Mouse (Mus musculus) heart, postnatal 10 days (tissue): Measurements from ENCODE around the gene Thap8. TPM values are rescaled to one million over a fixed set of nuclear protein-coding genes. Genes with fewer than 3 reads are reported as not detected.

ENCODE experiments used
- DNase-seq, 2 experiments: peaks; one replicate each; pipeline ENCODE4 v3.0.0; 2021
- intact Hi-C: fragments of 180-260 bp; cut with DNase I; formaldehyde crosslinking; loops from one replicate; pipeline ENCODE4 v1.15.1; 2025
- total RNA-seq, 2 experiments: library from RNA; stranded (reverse); gene quantifications; 2 replicates each; pipeline ENCODE4 v1.2.3; 2021

Gene Thap8
- total RNA-seq, 2 experiments from 2014 or later = 0.20 to 0.26 TPM

DNA sequence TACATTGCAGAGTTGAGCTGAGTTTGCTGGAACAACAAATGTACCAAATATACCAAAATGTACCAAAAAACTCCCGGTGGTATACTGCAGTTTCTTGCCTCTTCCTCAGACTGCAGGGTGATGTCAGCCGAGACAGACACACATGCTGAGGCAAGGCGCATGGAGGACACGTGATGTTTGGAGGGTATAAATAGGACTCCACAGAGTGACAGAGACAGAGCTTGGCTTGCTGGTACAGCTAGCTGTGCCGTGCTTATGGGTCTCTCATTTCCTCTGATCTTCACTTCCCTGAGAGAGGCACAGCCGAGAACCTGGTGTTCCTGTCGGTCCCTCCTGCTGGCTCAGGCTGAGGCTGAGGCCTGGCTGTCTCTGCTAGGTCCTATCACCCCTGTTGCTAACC is 2.8 kb downstream of the Thap8 start:
- intact Hi-C loops = no loop called here

GRCm38 (mm10) chr7:30286701-30287410 is 7.0 kb downstream of the Thap8 start:
- intact Hi-C loops = no loop called here
- DNase-seq = peak; percentile 67 to 68

More for the DNA sequence above, 2.8 kb downstream of the Thap8 start:
- peak in 1 of 2 experiments; percentile 22 for DNase-seq

DNA sequence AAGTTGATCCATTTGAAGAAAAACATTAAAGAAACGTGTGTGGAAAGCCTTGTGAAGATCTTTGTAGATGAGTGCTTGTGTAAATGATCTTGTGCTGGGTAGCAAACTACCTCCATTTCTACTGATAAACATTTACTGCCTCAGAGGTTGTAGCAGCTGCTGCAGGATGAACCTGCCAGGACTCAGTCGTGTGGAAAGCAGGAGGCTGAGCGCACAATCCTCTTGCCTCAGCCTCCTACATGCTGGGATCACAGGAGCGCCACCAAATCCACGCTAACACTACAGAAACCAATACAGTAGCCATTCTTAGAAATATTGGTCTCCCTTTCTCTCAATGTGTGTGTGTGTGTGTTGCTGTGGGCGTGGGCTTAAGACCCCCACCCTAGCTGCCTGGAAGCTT is 8.2 kb downstream of the Thap8 start:
- intact Hi-C loops = no loop called here
- DNase-seq = no peak

DNA sequence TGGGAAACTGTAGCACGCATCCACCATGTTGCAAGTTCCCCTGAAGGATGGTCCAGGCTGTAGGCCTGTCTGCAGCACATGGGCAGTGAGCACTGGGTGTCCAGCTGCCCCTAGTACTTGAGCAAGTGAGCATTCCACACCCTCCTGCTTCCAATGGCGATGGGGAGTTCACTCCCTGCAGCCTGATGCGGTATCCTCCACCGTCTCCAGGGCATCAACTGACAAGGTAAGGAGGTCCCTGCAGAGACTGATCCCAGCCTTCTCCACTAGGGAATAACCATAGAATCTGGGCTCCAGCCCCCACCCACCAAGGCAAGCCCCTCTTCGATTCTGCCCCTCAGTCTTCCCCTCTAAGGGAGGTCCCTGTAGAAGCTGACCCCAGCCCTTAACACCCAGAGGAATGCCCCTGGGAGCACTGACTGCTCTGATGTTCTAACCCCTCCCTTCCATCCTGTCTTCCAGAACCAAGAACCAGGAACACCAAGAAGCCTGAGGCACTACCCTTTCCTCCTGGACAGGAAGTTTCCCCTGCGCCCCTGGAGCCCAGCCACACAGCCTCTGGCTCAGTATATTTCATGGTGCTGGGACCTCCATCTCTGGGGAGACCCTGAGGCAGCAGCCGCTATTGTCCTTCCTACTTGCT is 9.3 kb downstream of the Thap8 start:
- no peak for DNase-seq
- intact Hi-C loops = no loop called here

DNA sequence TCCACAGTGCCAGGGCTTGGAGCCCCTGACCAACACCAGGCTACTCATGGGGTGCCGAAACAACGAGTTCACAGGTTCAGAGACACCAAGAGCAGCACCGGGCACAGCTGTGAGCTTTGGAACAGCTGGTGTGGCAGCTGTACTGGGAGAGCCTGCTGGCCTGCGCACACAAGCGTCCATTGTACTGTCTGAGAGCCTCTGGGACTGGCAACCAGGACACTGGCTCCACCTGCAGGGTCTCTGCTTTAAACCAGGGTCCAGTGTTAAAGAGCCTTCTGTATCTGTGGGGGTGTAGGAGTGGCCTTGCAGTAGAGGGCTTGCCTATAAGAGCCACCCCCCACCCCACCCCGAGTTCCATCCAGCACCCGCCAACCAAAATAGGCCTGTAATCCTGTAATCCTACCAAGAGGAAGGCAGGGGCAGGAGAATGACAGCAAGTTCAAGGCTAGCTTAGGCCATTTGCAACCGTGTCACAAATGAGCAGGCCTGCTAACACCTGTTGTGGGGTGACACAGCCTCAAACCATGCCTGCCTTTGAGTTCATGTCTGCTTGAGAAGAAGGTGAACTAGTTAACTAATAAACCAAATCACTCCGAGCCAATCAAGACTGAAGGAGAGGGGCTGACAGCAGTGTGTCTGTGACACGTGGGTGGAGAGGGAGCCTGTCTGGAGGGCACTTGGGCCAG is 10.0 kb downstream of the Thap8 start:
- DNase-seq = peak; percentile 20 to 47
- intact Hi-C loops = no loop called here

DNA sequence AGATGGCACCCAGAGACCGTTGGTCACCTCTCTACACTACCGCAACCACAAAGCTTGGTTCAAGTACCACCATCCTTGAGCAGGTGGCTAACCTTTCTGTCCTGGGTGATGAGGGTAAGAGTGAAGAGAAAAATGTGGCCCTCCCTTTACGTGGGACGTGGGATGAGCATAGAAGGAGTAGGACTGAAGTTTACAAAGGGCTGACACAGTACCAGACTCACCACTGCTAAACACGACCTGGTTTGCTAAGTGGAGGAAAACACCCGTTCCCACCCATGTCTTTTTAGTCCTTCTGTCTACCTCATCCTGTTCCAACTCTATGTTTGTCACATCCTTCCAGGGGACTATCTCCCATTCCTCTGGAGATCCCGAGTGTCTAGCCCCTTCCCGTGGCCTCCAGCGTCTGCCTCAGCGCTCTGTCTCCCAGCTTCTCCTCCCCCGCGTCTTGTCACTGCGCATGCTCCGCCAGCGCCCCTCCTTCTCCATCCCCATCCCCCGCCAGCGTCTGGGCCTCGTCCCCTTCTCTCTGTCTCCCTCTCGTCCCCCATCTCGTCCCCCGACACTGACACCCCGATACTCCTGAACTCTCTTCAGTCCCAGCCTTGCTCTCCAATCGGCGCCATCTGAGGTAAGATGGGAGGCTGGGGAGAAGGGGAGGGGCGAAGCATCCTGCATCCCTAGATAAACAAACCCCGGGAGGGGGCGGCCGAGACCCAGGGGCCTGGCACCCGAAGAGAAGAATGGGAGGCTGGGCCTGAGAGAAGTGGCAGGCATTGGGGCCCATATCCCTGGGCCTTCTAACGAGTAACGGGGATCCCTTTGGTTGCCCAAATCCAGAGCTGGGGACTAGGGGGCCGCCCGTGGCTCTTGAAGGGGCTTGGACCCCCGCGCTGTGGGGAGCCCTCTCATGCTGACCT is 11.6 kb downstream of the Thap8 start, which contains the start of gene Clip3:
Clip3 (plus strand) TSS at position 514 of the 917 bp plus-strand sequence.
- peak; percentile 77 to 84 for DNase-seq
- intact Hi-C loops = no loop called here

DNA sequence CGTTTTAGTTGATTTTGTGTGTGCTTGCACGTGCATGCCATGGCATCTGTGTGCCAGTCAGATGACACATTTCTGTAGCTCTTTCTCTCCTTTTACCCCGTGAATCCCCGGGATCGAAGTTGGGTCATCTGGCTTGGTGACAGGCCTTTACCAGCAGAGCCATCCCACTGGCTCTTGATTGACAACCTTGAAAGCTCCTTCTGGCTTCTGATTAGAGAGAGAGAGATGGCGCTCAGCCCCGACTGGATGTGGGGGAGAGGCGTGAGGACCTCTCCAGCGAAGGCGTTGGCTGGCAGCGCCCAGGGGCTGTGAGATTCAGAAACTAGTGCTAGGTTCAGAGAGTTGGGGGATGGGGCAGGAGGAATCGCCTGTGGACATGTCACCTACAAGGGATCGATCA is 13.9 kb downstream of the Thap8 start:
- intact Hi-C loops = no loop called here
- no peak for DNase-seq

- intact Hi-C loops = no loop called here
- DNase-seq = no peak
Measured at GRCm38 (mm10) chr7:30294296-30294695, 14.4 kb downstream of the Thap8 start.

DNA sequence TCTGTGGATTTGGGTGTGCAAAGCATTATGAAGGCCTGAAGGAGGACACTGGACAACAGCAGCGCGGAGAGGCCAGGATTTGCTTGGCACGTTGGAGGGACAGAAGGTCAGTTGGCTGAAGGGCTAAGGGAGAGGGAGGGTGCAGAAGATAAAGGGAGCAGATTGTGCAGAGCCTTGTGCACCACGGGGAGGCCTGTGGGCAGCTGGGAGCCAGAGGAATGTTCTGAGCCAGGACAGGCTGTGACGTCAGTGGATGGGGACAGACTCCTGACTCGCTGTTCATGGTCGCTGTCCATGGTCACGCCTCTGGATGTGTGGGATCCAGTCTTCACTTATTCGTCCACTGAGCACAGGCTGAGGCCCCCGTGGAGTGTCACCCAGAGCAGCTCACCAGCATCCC is 15.2 kb downstream of the Thap8 start:
- peak; percentile 70 to 75 for DNase-seq
- intact Hi-C loops = no loop called here

GRCm38 (mm10) chr7:30296816-30297215 is 16.9 kb downstream of the Thap8 start:
- DNase-seq = no peak
- intact Hi-C loops = no loop called here

DNA sequence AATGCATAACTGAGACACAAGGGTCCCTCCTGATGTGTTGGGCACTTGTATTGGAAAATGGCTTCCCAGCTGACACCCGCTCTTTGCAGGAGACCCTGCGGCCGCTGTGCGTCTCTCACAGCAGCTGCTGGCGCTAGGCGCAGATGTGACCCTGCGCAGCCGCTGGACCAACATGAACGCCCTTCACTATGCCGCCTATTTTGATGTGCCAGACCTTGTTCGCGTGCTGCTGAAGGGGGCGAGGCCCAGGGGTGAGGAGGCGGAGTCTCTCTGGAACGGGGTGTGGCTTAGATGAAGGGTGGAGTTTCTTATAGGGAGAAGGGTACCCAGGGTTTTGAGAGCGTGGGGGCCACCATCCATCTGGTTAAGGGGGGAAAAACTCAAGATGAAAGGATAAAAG is 17.4 kb downstream of the Thap8 start:
- no peak for DNase-seq
- intact Hi-C loops = no loop called here

DNA sequence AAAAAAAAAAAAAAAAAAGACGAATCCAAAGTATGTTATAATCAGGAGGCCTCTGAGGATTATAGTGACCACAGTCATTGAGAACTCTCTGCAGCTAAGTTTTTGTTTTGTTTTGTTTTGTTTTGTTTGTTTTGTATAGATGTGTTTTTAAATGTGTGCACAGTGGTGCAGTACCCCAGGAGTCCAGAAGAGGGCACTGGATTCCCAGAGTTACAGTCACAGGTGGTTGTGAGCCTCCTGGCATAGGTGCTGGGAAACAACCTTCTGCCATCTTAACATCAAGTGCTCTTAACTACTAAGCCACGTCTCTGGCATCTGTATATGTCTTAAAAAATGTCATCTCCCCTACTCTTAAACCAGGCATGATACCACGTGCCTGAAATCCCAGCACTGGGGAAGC is 21.0 kb downstream of the Thap8 start:
- peak in 1 of 2 experiments; percentile 18 for DNase-seq
- intact Hi-C loops = no loop called here

- no peak for DNase-seq
- intact Hi-C loops = no loop called here
Measured at GRCm38 (mm10) chr7:30306083-30306779, 26.3 kb downstream of the Thap8 start.

DNA sequence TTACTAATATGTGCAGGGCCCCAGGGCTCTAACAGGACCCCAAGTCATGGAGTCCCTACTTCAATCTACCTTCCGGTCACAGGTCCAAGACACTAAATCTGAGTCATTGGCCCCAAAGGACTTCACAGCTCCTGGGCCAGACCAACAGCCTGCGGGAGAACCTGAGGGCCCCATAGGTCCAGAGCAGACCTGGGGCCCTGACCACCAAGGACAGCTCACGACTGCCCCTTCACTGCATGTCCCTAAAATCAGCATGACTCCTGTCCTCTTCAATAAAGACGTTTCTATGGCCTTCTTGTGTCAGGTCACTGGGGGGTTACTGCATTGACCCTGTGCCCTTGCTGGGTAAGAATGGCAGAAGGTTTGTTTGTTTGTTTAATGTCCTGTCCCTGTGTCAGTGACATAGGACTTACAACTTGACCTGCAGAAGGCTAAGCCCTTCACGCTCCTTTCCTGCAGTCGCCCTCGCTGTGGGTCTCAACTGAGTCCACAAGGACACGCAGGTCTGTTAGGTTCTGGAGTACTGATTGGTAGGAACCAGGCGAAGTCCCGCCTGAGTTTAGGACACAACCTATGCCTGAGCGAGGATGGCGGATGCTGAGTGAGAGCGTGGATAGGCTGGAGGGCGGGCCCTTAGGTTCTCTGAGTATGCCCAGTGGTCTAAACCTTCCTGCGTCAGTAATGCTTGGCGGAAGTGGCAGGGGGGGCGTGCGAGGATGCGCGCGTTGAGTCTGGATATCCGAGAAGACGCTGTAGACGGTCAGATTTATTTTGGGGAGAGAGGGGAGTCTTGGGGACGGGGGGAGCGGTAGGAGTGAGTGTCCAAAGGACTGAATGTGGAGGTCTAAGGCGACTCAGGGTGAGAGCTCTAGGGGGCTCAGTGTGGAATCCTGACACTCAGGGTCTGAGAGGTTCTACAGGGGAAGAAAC is 28.4 kb downstream of the Thap8 start, which contains the start of gene Alkbh6:
Alkbh6 (plus strand) TSS at position 642 of the 930 bp plus-strand sequence.
- intact Hi-C loops = no loop called here

GRCm38 (mm10) chr7:30309395-30310129 is 29.7 kb downstream of the Thap8 start:
- intact Hi-C loops = no loop called here
- DNase-seq = no peak

More for the DNA sequence above, 28.4 kb downstream of the Thap8 start, which contains the start of gene Alkbh6:
- peak; percentile 95 to 96 for DNase-seq

DNA sequence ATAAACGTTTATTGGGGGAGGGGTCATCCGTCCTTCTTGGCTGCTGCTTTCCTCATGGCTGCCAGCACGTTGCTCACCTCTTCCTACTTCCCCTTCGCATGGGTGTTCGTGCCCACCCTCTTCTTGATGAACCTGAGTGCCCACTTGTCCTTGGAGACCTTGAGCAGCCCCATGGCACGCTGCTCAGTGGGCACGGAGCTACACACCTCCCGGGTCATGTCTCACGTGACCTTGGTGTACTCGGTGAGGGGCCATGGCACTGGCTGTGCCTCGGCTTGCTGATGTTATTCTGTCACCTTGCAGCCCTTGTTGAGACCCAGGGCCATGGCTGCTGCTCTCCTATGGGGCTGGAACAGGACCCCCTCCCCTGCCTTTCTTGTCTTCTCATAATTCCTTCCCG is 30.2 kb downstream of the Thap8 start:
- no peak for DNase-seq
- intact Hi-C loops = no loop called here

DNA sequence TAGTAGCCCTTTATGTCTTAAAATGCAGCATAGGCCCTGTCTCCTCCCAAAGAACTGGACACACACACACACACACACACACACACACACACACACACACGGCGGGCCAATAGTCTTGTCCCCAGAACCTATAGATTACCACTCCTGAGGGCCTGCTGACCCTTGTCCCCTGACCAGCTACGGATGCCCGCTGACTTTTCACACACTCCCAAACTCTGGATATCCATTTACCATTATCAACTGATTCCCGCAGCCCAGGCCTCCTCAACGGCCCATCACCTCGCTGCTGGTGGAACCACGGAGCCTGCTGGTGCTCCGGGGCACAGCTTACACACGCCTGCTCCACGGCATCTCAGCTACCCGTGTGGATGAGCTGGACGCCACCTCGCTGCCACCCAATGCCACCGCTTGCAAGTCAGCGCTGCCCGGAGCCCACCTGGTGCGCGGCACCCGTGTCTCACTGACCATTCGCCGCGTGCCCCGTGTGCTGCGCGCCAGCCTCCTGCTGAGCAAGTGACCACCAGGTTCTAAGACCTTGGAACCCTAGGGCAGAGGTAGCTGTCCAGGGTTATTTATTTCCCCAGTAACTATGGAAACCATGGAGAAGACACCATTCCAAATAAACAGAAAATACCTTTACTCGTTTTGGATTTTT is 33.9 kb downstream of the Thap8 start:
- intact Hi-C loops = no loop called here
- DNase-seq = no peak

- intact Hi-C loops = no loop called here
- DNase-seq = no peak
Measured at GRCm38 (mm10) chr7:30314721-30315155, 34.8 kb downstream of the Thap8 start, which contains the start of gene Syne4. TSS of gene Syne4 (plus strand) at chr7:30314807.
